9 mouse cellular contexts compared by ENCODE assay signal in the genomic region with DNA sequence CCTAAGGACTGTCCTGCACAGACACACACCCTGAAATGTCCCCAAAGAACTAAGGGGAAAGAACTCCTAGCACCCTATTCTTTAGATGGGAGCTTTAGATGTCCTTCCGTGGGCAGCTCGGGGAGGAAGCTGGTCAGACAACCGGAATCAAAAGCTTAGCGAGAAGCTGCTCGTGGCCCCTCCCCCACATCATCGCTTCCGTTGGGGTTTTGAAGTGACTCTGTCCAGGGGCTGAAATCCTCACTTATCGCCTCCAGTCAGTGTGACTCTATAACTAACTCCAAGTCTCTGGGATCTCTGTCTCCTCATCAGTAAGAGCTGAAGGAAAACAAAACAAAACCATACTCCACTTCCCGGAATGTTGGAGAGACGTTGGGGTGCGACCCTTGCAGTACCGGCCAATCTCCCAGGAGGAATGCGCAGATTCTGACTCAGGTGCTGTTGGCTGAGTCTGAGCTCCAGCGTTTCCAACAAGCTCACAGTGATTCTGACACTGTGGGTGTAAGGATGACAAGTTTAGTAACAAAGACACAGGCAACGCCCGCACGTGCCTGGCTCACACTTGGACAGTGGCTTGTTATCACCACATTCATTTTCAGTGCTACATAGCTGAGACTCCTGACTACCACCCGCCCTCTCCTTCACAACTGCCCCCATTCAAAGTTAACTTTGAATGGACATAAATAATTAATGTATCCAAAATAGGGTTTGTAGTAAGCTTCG. TPM values are rescaled to one million over a fixed set of nuclear protein-coding genes. Genes with fewer than 3 reads are reported as not detected.
DNase-seq lines count a peak whose midpoint lies in the region; ATAC-seq and TF ChIP-seq lines count a peak whose summit lies in the region.
"Had no signal": no experiment of that assay in that cellular context is flagged by ENCODE, and none has a peak within 500 bp of the region (broad histone marks: within the 10 kb centered on the region; RNA-seq: fewer than 3 reads in every experiment).

No protein-coding gene starts in this region.

- no peak for ATAC-seq in limb, embryonic 11.5 days (ENCODE audit: insufficient number of reproducible peaks, low FRiP score, low TSS enrichment, low read depth)
- ATAC-seq: hindbrain, embryonic 16.5 days had no signal

- no peak for TF ChIP-seq POLR2A in myocyte (IDR thresholded peaks at IDR 0.05; ENCODE audit: insufficient read length, low read depth)

- no peak overlapping the region for H3K27ac ChIP-seq in limb, embryonic 11.5 days (replicated peaks; ENCODE audit: low read depth, low read length)
- H3K27ac ChIP-seq in limb, embryonic 10.5 days, result no peak overlapping the region

- H3ac ChIP-seq in myocyte (ENCODE audit: control insufficient read depth, insufficient read length), result no peak overlapping the region

- no peaks in the 10 kb centered on the region for H3K4me1 ChIP-seq in limb, embryonic 11.5 days (ENCODE audit: control insufficient read depth, insufficient read depth, low read length)
- H3K4me1 ChIP-seq in limb, embryonic 10.5 days, result peaks cover 24% of the 10 kb centered on the region

- WGBS in limb, embryonic 11.5 days, result 21% methylated on average over 19 of the region's 19 CpGs
- WGBS in limb, embryonic 10.5 days, result 22% methylated on average over 19 of the region's 19 CpGs

- no peaks in the 10 kb centered on the region for H3K79me2 ChIP-seq in myocyte (ENCODE audit: control insufficient read depth, insufficient read depth)

- H3K4me2 ChIP-seq in limb, embryonic 11.5 days (ENCODE audit: low read depth, severe bottlenecking), result no peak overlapping the region
- H3K4me2 ChIP-seq in myocyte (ENCODE audit: low read depth), result no peak overlapping the region

- 0 out of 2 replicates have a peak, but pooled peaks cover 2% of the 10 kb centered on the region for H3K27me3 ChIP-seq in limb, embryonic 11.5 days (ENCODE audit: control insufficient read depth, insufficient read depth, low read length)
- peaks cover 26% of the 10 kb centered on the region; the same call in 1 of the 2 replicates for H3K27me3 ChIP-seq in limb, embryonic 10.5 days (ENCODE audit: low read depth, poor library complexity, severe bottlenecking)
- H3K27me3 ChIP-seq in myocyte (ENCODE audit: control insufficient read depth, insufficient read depth, insufficient read length), result peaks cover 18% of the 10 kb centered on the region

- no peak overlapping the region for H3K4me3 ChIP-seq in limb, embryonic 11.5 days (ENCODE audit: low read depth, low read length)
- H3K4me3 ChIP-seq in limb, embryonic 10.5 days, result no peak overlapping the region
- no peak overlapping the region for H3K4me3 ChIP-seq in myocyte

- H3K36me3 ChIP-seq in limb, embryonic 11.5 days (ENCODE audit: control insufficient read depth, insufficient read depth, low read length), result no peaks in the 10 kb centered on the region
- no peaks in the 10 kb centered on the region for H3K36me3 ChIP-seq in limb, embryonic 10.5 days
- no peaks in the 10 kb centered on the region for H3K36me3 ChIP-seq in myocyte (ENCODE audit: control insufficient read depth, insufficient read depth)

- no peak overlapping the region for H3K9ac ChIP-seq in limb, embryonic 11.5 days (ENCODE audit: low read length)

- no peaks in the 10 kb centered on the region for H3K9me3 ChIP-seq in limb, embryonic 11.5 days (ENCODE audit: control insufficient read depth, low read length)
- no peaks in the 10 kb centered on the region for H3K9me3 ChIP-seq in limb, embryonic 10.5 days (replicated peaks)

- peak; percentile 21 to 54 for DNase-seq in frontal cortex, adult 2 months (ENCODE audit: extremely low spot score in 1 of 2, low spot score in 1 of 2)
- DNase-seq in frontal cortex, postnatal 14 days (ENCODE audit: low spot score in 2 of 2), result no peak
- peak; percentile 62 for DNase-seq in limb, embryonic 11.5 days (ENCODE audit: low spot score)
- DNase-seq in limb, embryonic 10.5 days (ENCODE audit: low spot score), result no peak
- DNase-seq in R1 (ENCODE audit: low read depth, low spot score), result peak; percentile 71
- no peak for DNase-seq in layer of hippocampus, postnatal 14 days (ENCODE audit: low spot score in 2 of 2)
- no peak for DNase-seq in gastrocnemius, postnatal 25 days

TF ChIP-seq in myocyte, 11 proteins besides CTCF, POLR2A, EP300 and RAD21:
- TF ChIP-seq USF1 (IDR thresholded peaks at IDR 0.05; ENCODE audit: low read depth) (no peak), REST (IDR thresholded peaks at IDR 0.05; ENCODE audit: insufficient read depth, insufficient read length) (peak; percentile 14)
TF ChIP-seq in myocyte: peak in this region for 1.

RNA-seq across cellular contexts. Expression of a gene that starts 51.9 kb away (rescaled TPM):
- polyA plus RNA-seq in frontal cortex, adult 2 months (2012; rRNA removed), result 20.7 and 21.2 TPM in 2 replicates
- polyA plus RNA-seq in limb, embryonic 11.5 days (2014; fragmentation: Nextera tagmentation; extraction: Ambion mirVana), result 14.6 and 17.5 TPM in 2 replicates
- polyA plus RNA-seq in limb, embryonic 10.5 days (2016; fragmentation: Nextera tagmentation; extraction: Ambion mirVana), result 14.9 and 18.0 TPM in 2 replicates
- polyA plus RNA-seq in myocyte (2012; fragmentation: generic; extraction: Trizol), result 11.4 TPM
- 10 to 100 TPM; 37.2 to 38.3 TPM for total RNA-seq in layer of hippocampus, postnatal 14 days (2021)
- 10 to 100 TPM; 10.7 to 10.8 TPM for total RNA-seq in gastrocnemius, postnatal 25 days (2021)

Comparison
In these comparisons a context has a peak if more than half of its experiments do, and no peak if none do; other contexts are left out.
1. DNase-seq: peak in frontal cortex, adult 2 months (2 of 2), limb, embryonic 11.5 days (single experiment) and R1 (single experiment); none in frontal cortex, postnatal 14 days (0 of 2), limb, embryonic 10.5 days (single experiment), layer of hippocampus, postnatal 14 days (0 of 2) and gastrocnemius, postnatal 25 days (single experiment).